Mouse (Mus musculus) lung, postnatal 0 days (tissue): Measurements from ENCODE around the gene Gng4.

ENCODE experiments used
- CTCF ChIP-seq: IDR thresholded peaks from 2 replicates; pipeline ENCODE4 v1.5.1; 2016; ENCODE audit warnings: antibody characterized with exemption, mild to moderate bottlenecking
- EP300 ChIP-seq: IDR thresholded peaks from 2 replicates; pipeline ENCODE4 v1.6.1; 2016; ENCODE audit warnings: antibody characterized with exemption, mild to moderate bottlenecking, control low read depth

GRCm38 (mm10) chr13:13857190-13857589 is 73.3 kb downstream of the Gng4 start:
- no peak for TF ChIP-seq CTCF
- TF ChIP-seq EP300 = no peak
